Mouse (Mus musculus) heart, embryonic 14.5 days (tissue): ENCODE data around the gene Rs1. TPM values are rescaled to one million over a fixed set of nuclear protein-coding genes. Genes with fewer than 3 reads are reported as not detected.
A peak's percentile ranks its signal among the peaks of the same experiment; 100 is the strongest.

Experiments used
- ATAC-seq: fragments of 200-750 bp; cut with Nextera tagmentation; 2 replicates; pipeline ENCODE4 v1.8.0; 2017; ENCODE audit warnings: low read depth, moderate TSS enrichment; ENCODE audit not compliant: insufficient number of reproducible peaks, insufficient read depth, low FRiP score
- H3K27ac ChIP-seq, 2 experiments: fragments of 200-500 bp in 1 of 2; fragments of 300-500 bp in 1 of 2; sonication (generic) in 1 of 2; replicated peaks in 1 of 2; 2 replicates each; pipeline ENCODE4 v1.5.1; 2012 to 2014; ENCODE audit warnings: low read depth in 2 of 2, low read length in 2 of 2, control low read depth in 1 of 2, mild to moderate bottlenecking in 1 of 2, mixed read lengths in 1 of 2; ENCODE audit not compliant: control insufficient read depth in 1 of 2, insufficient read depth in 1 of 2
- H3K27me3 ChIP-seq: fragments of 300-500 bp; sonication (generic); 2 replicates; pipeline ENCODE4 v1.6.1; 2014; ENCODE audit warnings: mild to moderate bottlenecking, low read length, control low read depth; ENCODE audit not compliant: control insufficient read depth, insufficient read depth
- H3K36me3 ChIP-seq: fragments of 300-500 bp; sonication (generic); 2 replicates; pipeline ENCODE4 v1.6.1; 2014; ENCODE audit warnings: mild to moderate bottlenecking, control low read depth, low read length, mixed read lengths; ENCODE audit not compliant: control insufficient read depth, insufficient read depth
- H3K4me1 ChIP-seq, 2 experiments: fragments of 200-500 bp in 1 of 2; fragments of 300-500 bp in 1 of 2; sonication (generic) in 1 of 2; 2 replicates each; pipeline ENCODE4 v1.6.1; 2012 to 2014; ENCODE audit warnings: low read length in 2 of 2, control low read depth in 1 of 2, mixed read lengths in 1 of 2; ENCODE audit not compliant: control insufficient read depth in 2 of 2, insufficient read depth in 2 of 2
- H3K4me2 ChIP-seq: fragments of 300-500 bp; sonication (generic); 2 replicates; pipeline ENCODE4 v1.6.1; 2014; ENCODE audit warnings: mild to moderate bottlenecking, low read length
- H3K4me3 ChIP-seq, 2 experiments: fragments of 200-500 bp in 1 of 2; fragments of 300-500 bp in 1 of 2; sonication (generic) in 1 of 2; 2 replicates each; pipeline ENCODE4 v1.5.1; 2012 to 2014; ENCODE audit warnings: low read length in 2 of 2, mild to moderate bottlenecking in 2 of 2, control low read depth in 1 of 2, low read depth in 1 of 2, moderate library complexity in 1 of 2; ENCODE audit not compliant: control insufficient read depth in 1 of 2, insufficient read depth in 1 of 2
- H3K9ac ChIP-seq: fragments of 300-500 bp; sonication (generic); 2 replicates; pipeline ENCODE4 v1.6.1; 2014; ENCODE audit warnings: mild to moderate bottlenecking, low read length
- H3K9me3 ChIP-seq: fragments of 300-500 bp; sonication (generic); 2 replicates; pipeline ENCODE4 v1.6.1; 2016; ENCODE audit warnings: low read length, control low read depth; ENCODE audit not compliant: control insufficient read depth
- WGBS: fragments of 180-500 bp; shearing (Covaris S2); extraction: QIAGEN DNeasy Blood & Tissue Kit; methylation state at CpG from one replicate; pipeline ENCODE4 v1.1.7; 2014; 5-methylcytosine and 5-hydroxymethylcytosine counted together
- polyA plus RNA-seq: library from polyadenylated mRNA; unstranded; fragments of >200 nt; fragmentation: Nextera tagmentation; extraction: Ambion mirVana; gene quantifications from 2 replicates; pipeline ENCODE4 v1.2.1, GENCODE M21; 2014

Rs1 gene
- 0.05 TPM in 1 of 2 replicates, not detected in the other for polyA plus RNA-seq

- no peaks in the 10 kb centered on the region for H3K36me3 ChIP-seq
- H3K4me1 ChIP-seq, result peaks cover 0 to 4% of the 10 kb centered on the region in 2 experiments; a peak in 1 of 4 replicates
- no peak within 1 kb of the TSS for H3K27ac ChIP-seq
- H3K9me3 ChIP-seq, result no peaks in the 10 kb centered on the region
- H3K9ac ChIP-seq, result 0 out of 2 replicates have a peak within 1 kb of the TSS, but pooled peaks have one; percentile 63
- H3K27me3 ChIP-seq, result no peaks in the 10 kb centered on the region
- H3K4me3 ChIP-seq, result peak within 1 kb of the TSS in 1 of 2 experiments; percentile 49; a peak in 1 of 4 replicates
- 77% methylated on average over 2 of the region's 2 CpGs for WGBS
- peak within 1 kb of the TSS; percentile 52 for H3K4me2 ChIP-seq
- no peak for ATAC-seq
Measured at GRCm38 (mm10) chrX:160767713-160768112, at the start of gene Rs1. Gene Rs1 (plus strand): TSS chrX:160768013.

- Histone ChIP-seq H3K27me3 (no peaks in the 10 kb centered on the region), H3K9ac (no peak within 1 kb of the TSS), H3K36me3 (no peaks in the 10 kb centered on the region), H3K4me1 (no peaks in the 10 kb centered on the region), H3K4me2 (no peak within 1 kb of the TSS), H3K9me3 (no peaks in the 10 kb centered on the region), H3K27ac (no peak within 1 kb of the TSS), H3K4me3 (no peak within 1 kb of the TSS)
- 67% methylated on average over 5 of the region's 5 CpGs for WGBS
- no peak for ATAC-seq
Measured at GRCm38 (mm10) chrX:160735650-160736049, 32.2 kb upstream of the Rs1 start, which contains the start of gene Ppef1. Gene Ppef1 (minus strand): TSS chrX:160735765.

- H3K4me1 ChIP-seq, result no peaks in the 10 kb centered on the region
- no peak for ATAC-seq
- WGBS, result 56% methylated on average over 1 of the region's 1 CpGs
- no peaks in the 10 kb centered on the region for H3K9me3 ChIP-seq
- no peak overlapping the region for H3K27ac ChIP-seq
- no peak overlapping the region for H3K4me3 ChIP-seq
- no peaks in the 10 kb centered on the region for H3K27me3 ChIP-seq
- no peaks in the 10 kb centered on the region for H3K36me3 ChIP-seq
- H3K9ac ChIP-seq, result no peak overlapping the region
- H3K4me2 ChIP-seq, result no peak overlapping the region
Measured at GRCm38 (mm10) chrX:160745399-160745798, 22.4 kb upstream of the Rs1 start.

- H3K36me3 ChIP-seq, result no peaks in the 10 kb centered on the region
- H3K27ac ChIP-seq, result no peak overlapping the region
- H3K9ac ChIP-seq, result no peak overlapping the region
- no peaks in the 10 kb centered on the region for H3K9me3 ChIP-seq
- no peak for ATAC-seq
- H3K4me1 ChIP-seq, result no peaks in the 10 kb centered on the region
- H3K27me3 ChIP-seq, result no peaks in the 10 kb centered on the region
- H3K4me3 ChIP-seq, result no peak overlapping the region
- WGBS, result 48% methylated on average over 1 of the region's 1 CpGs
- no peak overlapping the region for H3K4me2 ChIP-seq
Measured at GRCm38 (mm10) chrX:160748653-160749052, 19.2 kb upstream of the Rs1 start.

GRCm38 (mm10) chrX:160750808-160751207, 17.0 kb upstream of the Rs1 start:
- H3K9me3 ChIP-seq, result no peaks in the 10 kb centered on the region
- no peak for ATAC-seq
- H3K4me1 ChIP-seq, result no peaks in the 10 kb centered on the region
- H3K4me2 ChIP-seq, result no peak overlapping the region
- H3K27me3 ChIP-seq, result no peaks in the 10 kb centered on the region
- no peak overlapping the region for H3K9ac ChIP-seq
- 94% methylated on average over 8 of the region's 8 CpGs for WGBS
- H3K27ac ChIP-seq, result no peak overlapping the region
- H3K36me3 ChIP-seq, result no peaks in the 10 kb centered on the region
- H3K4me3 ChIP-seq, result no peak overlapping the region

- Histone ChIP-seq H3K36me3 (no peaks in the 10 kb centered on the region), H3K4me1 (no peaks in the 10 kb centered on the region), H3K27ac (no peak overlapping the region), H3K4me2 (peak overlapping the region; percentile 52), H3K9me3 (no peaks in the 10 kb centered on the region), H3K27me3 (no peaks in the 10 kb centered on the region), H3K4me3 (peak overlapping the region; percentile 49 to 75), H3K9ac (peak overlapping the region; percentile 63)
- peak; percentile 89 for ATAC-seq
- WGBS, result 28% methylated on average over 30 of the region's 30 CpGs
Measured at GRCm38 (mm10) chrX:160765389-160766232, 2.2 kb upstream of the Rs1 start.

- no peaks in the 10 kb centered on the region for H3K4me1 ChIP-seq
- H3K27ac ChIP-seq, result 0 out of 4 replicates have a peak overlapping the region, but pooled peaks of 1 of the 2 experiments have one; percentile 19
- no peaks in the 10 kb centered on the region for H3K36me3 ChIP-seq
- H3K9ac ChIP-seq, result peak overlapping the region; percentile 63
- 29% methylated on average over 15 of the region's 15 CpGs for WGBS
- ATAC-seq, result peak; percentile 72; the same call in 1 of the 2 replicates
- peak overlapping the region; percentile 52 for H3K4me2 ChIP-seq
- H3K4me3 ChIP-seq, result peak overlapping the region; percentile 49 to 66
- H3K9me3 ChIP-seq, result no peaks in the 10 kb centered on the region
- no peaks in the 10 kb centered on the region for H3K27me3 ChIP-seq
Measured at GRCm38 (mm10) chrX:160766233-160766616, 1.6 kb upstream of the Rs1 start.
